Mouse (Mus musculus): ENCODE data around the gene Pdk3. TPM values are rescaled to one million over a fixed set of nuclear protein-coding genes. Genes with fewer than 3 reads are reported as not detected.

The Pdk3 gene
- 1 to 10 TPM; 6.0 to 7.4 TPM for total RNA-seq (2021)
- long read RNA-seq, experiment 1, transcript Pdk3-201 (12 exons, 2,115 nt), result major isoform, 15 of 16 reads
- long read RNA-seq, experiment 1, partial matches to known transcripts, result 0 of 16 reads
- long read RNA-seq, experiment 1, other reads (novel, unspliced or antisense), result 1 of 16 reads
- long read RNA-seq, experiment 2, transcript Pdk3-201 (12 exons, 2,115 nt), result major isoform, 14 of 14 reads
- long read RNA-seq, experiment 2, partial matches to known transcripts, result 0 of 14 reads
- long read RNA-seq, experiment 2, other reads (novel, unspliced or antisense), result 0 of 14 reads

DNA sequence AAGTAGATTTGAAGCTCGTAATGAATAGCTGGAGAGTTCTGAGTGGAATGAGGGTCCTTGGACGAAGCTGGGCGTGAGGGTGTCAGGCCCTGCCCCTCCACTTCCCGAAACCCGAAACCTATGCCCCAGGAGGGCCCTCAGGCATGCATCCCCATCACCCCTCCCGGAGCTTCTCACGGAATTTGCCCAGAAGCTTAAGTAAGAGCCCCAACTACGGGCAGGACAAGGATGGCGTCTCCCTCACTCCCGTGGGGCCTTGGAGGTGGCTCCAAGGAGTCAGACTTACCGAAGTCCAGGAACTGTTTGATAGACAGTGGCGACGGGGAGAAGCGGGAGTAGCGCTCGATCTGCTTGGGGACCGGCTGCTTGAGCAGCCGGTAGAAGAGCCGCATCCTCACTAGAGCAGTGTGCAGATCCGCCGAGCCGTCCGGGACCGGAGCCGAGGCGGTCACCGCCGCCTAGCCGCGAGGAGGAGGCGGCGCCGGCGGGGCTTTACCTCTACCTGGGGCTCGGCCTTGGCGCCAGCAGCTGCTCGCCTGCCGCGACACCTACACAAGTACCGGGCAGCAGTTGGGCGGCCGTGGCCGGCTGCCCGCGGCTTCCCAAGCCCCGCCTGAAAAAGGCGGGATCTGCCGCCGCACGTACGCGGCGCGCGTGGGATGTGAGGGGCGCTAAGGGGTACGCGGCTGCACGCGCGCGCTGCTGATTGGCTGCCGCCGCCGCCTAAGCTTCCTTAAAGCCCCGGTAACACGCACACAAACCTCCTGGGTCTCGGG, at the start of gene Pdk3:
Gene Pdk3, minus strand, starts transcription at position 641 of the 776 bp plus-strand sequence.
- intact Hi-C loops (cut with DNase I), result no loop called here
- DNase-seq, result peak; percentile 76 to 80

DNA sequence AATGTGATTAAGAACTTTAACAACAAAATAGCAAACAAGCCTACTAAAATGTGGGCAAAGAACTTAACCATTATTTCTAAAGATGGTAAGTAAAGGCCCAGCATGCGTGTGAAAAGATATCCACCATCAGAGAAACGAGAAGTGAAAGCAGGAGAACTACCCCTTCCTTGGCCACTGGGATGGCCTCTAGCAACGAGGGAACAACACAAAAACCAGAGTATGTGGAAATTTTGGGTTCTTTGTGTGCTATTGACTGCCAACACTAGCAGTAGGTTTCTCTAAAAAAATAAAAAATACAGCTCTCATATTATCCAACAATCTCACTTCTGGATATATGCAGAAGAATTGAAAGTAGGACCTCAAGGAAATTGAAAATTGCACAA, 45.6 kb upstream of the Pdk3 start:
- DNase-seq, result no peak
- intact Hi-C loops (cut with DNase I), result no loop called here

GRCm38 (mm10) chrX:93876981-93877633, 45.1 kb upstream of the Pdk3 start:
- intact Hi-C loops (cut with DNase I), result no loop called here
- DNase-seq, result no peak

DNA sequence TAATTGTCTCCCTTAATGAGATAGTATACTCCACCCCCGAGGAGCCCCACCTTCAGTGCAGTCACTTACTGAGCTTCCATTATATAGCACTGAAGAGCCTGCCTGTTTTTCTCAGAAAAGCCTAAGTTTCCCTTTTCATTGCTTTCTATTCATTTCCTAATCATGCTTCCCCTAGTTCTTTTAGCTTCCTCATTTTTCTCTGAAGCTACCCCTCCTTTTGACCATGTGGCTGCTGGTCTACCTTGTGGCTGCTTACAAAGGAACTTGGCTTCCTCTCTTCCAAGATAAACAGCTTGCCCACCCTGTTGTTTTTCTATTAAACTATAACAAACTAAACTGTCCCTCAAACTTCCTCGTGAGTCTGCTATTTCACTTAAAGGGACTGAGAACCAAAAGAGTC, 31.4 kb upstream of the Pdk3 start:
- DNase-seq, result no peak
- intact Hi-C loops (cut with DNase I), result no loop called here

- DNase-seq, result no peak
- intact Hi-C loops (cut with DNase I), result no loop called here
These were observed 30.6 kb upstream of the Pdk3 start for GRCm38 (mm10) chrX:93862525-93863086.

GRCm38 (mm10) chrX:93857756-93858155, 25.8 kb upstream of the Pdk3 start:
- intact Hi-C loops (cut with DNase I), result no loop called here

DNA sequence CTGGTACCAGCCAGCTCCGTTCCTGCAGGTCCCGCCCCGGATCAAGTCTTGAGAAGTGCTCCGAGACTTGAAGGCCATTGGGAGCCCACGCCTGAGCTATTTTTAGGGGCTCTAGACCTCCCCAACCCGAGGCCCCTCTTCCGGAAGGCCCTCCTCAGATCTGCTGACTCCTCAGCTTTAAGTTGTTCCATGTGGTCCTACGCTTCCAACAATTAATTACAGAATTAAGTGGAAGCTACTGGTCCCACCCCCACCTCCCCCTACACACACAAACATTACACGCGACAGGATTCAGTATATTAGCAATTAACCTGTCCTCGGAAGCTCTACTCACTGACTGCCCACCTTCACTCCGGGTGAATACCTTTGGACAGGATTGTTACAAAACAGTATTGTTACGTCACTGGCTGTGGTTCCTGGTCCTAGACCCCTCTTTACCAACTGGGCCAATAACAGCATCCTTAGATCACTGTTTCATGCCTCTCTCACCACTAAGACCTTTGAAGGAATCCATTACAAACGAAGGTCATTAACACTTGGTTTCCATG, 410 bp upstream of the Pdk3 start:
- no peak for DNase-seq

More at GRCm38 (mm10) chrX:93857756-93858155, 25.8 kb upstream of the Pdk3 start:
- DNase-seq, result no peak

DNA sequence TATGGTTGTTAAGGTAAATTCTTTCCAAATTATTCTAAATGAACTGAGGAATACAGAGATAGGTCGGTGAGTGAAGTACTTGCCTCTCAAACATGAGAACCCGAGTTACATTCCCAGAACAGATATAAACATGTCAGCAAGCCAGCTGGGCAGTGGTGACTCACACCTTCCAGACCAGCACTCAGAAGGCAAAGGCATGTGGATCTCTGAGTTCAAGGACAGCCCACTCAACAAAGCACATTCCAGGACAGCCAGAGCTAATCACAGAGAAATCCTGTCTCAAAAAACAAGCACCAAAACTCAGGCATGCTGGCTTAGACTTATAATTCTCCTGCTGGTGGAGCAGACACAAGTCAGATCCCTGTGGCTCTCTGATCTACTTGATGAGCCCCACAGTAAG, 6.2 kb downstream of the Pdk3 start:
- no peak for DNase-seq

More for the DNA sequence above, 410 bp upstream of the Pdk3 start:
- intact Hi-C loops (cut with DNase I), result no loop called here

DNA sequence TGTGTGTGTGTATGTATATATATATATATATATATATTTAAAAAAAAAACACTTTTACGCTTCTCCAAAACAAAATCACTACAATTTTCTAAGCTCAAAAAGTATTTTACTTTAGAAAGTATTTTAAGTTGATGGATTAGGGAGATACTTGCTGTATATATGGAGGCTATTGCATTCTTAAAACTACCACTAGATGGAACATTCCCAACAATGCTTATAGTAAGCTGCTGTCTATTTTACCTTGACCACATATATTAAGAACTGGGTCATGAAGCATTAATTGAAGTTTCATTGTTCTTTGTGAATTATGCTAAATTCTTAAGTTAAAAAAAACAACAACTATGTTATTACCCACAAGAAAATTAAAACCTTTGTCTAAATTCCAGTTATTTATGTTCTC, 24.0 kb downstream of the Pdk3 start:
- intact Hi-C loops (cut with DNase I), result no loop called here
- DNase-seq, result no peak

More for the DNA sequence above, 6.2 kb downstream of the Pdk3 start:
- intact Hi-C loops (cut with DNase I), result no loop called here

- DNase-seq, result peak; percentile 14 to 40
- intact Hi-C loops (cut with DNase I), result loop anchor here (1.0 to 10.0 kb wide), 2 partner anchors 96 to 718 kb away; no protein-coding TSS in a partner anchor
These were observed 38.8 kb downstream of the Pdk3 start for GRCm38 (mm10) chrX:93793168-93793567.

DNA sequence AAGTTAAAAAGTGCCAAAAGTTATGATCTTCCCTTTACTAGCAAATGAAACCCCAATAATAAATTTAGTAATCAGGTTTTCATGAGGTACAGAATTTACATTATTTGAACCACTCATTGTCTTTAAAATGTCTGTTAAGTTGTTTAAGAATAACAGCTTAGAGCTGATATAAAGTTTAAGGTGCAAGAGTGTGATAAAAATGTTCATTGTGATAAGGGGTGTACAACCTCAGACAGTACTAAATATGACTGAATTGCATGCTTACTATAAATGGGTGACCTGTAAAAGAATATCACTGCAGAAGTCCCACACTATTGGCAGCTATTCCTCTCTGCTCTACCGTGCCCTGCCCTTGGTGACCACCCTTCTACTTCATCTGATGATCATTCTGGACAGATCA, 42.4 kb downstream of the Pdk3 start:
- intact Hi-C loops (cut with DNase I), result no loop called here
- DNase-seq, result no peak

DNA sequence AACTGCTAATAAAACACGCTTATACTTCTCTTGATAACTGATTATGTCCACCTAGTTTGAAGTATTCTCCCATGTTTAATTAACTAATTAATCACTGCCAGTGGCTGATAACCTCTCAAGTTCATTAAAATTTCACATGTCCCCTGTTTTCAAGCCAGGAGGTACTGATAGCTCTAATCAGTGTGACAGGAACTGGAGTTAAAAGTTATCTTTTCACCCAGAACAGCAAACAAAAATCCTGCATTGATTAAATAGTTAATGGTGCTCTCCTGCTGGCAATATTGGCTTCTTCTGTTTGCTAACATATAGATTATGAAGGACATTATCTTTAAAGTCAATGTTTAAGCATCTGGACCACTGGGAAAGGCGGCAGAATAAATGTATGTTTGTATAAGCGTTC, 71.2 kb downstream of the Pdk3 start:
- intact Hi-C loops (cut with DNase I), result no loop called here
- no peak for DNase-seq

- no peak for DNase-seq
- intact Hi-C loops (cut with DNase I), result no loop called here
These were observed 75.0 kb downstream of the Pdk3 start for GRCm38 (mm10) chrX:93756867-93757455.

GRCm38 (mm10) chrX:93755210-93755842, 76.7 kb downstream of the Pdk3 start:
- no peak for DNase-seq
- intact Hi-C loops (cut with DNase I), result no loop called here

DNA sequence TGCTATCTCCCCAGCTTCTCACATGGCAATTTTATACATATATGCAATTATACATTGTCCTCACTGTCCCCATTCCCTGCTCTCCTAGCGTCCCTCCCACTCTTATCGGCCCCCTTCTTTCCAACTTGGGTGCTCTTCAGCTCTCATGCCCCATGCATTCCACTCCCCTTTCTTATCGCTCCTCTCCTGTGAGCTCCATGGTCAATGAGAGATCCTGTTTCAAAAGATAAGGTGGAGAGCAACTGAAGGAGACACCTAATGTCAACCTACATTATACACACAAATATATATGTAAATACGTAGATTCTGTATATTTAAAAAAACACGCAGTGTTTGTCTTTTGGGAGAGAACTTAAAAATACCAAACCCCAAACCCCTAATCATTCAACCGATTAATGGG, 81.4 kb downstream of the Pdk3 start:
- intact Hi-C loops (cut with DNase I), result no loop called here
- no peak for DNase-seq

GRCm38 (mm10) chrX:93749165-93749564, 82.8 kb downstream of the Pdk3 start:
- intact Hi-C loops (cut with DNase I), result no loop called here
- DNase-seq, result no peak

DNA sequence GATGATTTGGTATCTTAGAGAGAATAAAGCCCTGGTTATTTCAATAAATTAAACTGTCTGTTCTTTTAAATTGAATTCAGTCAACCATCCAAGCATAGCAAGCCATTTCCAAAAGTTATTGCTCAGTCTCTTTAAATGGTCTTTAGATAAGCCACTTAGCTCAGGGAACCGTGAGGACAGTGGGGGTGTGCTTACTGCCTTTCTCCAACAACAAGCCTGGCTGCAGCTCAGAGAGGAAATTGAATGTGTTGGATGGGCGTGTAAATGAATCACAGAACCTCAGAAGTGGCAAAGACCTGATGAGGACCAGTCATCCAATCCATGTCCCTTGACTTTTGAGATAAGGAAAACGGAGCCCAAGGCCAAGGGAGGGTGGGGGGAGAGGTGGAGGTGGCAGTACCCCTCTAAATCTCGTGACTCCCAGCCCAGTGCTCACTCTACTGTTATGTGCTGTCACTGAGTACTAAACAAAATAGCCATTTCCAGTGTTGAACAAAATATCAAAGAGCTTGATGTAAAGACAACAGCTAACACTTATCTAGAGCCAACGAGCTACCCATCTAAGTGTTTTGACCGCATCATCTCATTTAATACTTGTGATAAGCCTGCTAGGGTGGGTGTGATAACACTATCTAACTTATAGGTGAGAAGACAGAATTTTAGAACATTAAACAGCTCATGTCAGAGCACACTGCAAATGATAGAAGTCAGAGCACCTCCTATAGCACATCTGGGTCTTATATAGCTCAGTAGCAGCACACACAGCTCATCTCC, 98.8 kb downstream of the Pdk3 start:
- DNase-seq, result no peak
- intact Hi-C loops (cut with DNase I), result no loop called here

DNA sequence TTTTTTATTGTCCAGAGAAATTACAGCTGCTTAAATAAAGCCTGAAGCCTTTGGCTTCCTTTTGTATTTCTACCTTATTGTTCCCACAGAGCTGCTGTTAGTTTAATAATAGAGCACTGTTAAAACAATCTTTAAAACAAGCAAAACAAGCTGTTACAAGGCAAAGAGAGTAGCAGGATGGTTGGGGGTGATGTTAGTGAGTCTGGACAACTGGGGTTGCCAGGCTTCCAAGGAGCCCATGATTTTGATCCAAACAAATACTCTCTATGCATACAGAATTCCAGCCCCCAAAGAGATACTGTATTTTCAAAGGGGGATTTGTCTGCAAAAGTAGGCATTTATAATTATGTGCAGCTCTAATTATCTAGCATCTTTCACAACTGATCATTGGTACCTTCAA, 99.6 kb downstream of the Pdk3 start:
- no peak for DNase-seq
- intact Hi-C loops (cut with DNase I), result no loop called here

DNA sequence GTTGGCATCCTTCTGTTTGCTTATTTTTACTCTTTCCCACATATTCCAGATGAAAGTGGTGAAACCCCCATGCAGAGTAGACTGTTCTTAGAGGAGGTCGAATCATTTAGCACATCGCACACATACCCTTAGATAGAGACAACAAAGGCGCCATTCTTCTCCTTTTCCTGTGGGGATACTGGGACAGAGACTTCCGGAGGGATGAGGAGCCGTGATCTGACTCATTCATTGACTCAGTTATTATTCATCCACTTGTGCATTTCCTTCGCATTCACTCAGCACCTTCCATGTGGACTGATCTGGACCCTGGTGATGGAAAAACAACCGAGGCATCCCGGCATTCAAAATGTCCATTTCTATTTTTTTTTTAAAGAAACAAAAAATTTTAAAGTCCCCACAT, 101.1 kb downstream of the Pdk3 start:
- intact Hi-C loops (cut with DNase I), result no loop called here
- no peak for DNase-seq

All from heart, postnatal 14 days (tissue).